Mouse (Mus musculus) splenic B cell, adult 2 months (primary cell): Measurements from ENCODE around the gene Ndufb2.

ENCODE experiments used
- DNase-seq: peaks from one replicate; pipeline ENCODE4 v3.0.0-alpha.2; 2011; ENCODE audit warnings: low read depth, low spot score
- H3K27me3 ChIP-seq: 2 replicates; pipeline ENCODE4 v1.6.1; 2012; ENCODE audit warnings: mild to moderate bottlenecking, low read length, moderate library complexity, mixed read lengths; ENCODE audit not compliant: control insufficient read depth, poor library complexity, insufficient read depth, severe bottlenecking
- H3K36me3 ChIP-seq: 2 replicates; pipeline ENCODE4 v1.6.1; 2012; ENCODE audit warnings: mild to moderate bottlenecking, low read length, moderate library complexity, mixed read lengths; ENCODE audit not compliant: control insufficient read depth, poor library complexity, insufficient read depth, severe bottlenecking

Gene Ndufb2

DNA sequence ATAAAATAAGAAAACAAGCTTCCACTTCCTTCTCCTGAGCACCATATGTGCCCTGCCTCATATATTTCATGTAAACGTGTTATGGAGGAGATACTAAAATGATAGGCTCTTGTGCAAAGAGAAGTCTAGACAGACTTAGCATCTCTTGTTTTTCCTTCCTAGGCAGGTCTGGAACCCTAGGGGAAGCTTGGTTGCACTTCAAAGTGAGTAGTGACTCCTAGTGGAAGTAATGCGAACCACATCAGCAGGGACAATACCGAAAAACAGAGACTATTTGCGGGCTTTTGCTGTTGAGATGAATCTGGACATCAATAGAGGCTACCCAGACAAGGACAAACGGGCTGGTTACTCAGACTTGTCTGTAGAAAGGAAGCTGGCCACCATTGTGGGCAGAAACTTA is 24.8 kb upstream of the Ndufb2 start:
- no peaks in the 10 kb centered on the region for H3K27me3 ChIP-seq
- DNase-seq, result peak; percentile 72
- no peaks in the 10 kb centered on the region for H3K36me3 ChIP-seq

DNA sequence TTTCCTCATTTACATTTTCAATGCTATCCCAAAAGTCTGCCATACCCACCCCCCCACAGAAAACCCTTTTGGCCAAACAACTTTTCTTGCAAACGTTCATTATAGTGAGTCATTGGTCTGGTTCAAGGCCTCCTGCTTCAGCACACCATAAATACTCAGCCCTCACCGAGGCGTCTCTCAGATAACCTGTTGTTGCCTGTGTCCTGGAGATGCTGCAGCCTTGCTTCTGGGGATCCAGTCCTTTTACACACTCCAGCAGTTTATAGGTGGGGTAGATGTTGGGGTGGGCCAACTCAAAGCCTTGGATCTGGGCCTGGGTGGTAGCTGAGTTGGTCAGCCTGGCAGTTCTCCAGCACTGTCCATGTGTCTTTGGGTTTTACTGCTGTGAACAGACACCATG is 21.9 kb upstream of the Ndufb2 start:
- Histone ChIP-seq H3K36me3 (no peaks in the 10 kb centered on the region), H3K27me3 (no peaks in the 10 kb centered on the region)
- DNase-seq, result no peak

DNA sequence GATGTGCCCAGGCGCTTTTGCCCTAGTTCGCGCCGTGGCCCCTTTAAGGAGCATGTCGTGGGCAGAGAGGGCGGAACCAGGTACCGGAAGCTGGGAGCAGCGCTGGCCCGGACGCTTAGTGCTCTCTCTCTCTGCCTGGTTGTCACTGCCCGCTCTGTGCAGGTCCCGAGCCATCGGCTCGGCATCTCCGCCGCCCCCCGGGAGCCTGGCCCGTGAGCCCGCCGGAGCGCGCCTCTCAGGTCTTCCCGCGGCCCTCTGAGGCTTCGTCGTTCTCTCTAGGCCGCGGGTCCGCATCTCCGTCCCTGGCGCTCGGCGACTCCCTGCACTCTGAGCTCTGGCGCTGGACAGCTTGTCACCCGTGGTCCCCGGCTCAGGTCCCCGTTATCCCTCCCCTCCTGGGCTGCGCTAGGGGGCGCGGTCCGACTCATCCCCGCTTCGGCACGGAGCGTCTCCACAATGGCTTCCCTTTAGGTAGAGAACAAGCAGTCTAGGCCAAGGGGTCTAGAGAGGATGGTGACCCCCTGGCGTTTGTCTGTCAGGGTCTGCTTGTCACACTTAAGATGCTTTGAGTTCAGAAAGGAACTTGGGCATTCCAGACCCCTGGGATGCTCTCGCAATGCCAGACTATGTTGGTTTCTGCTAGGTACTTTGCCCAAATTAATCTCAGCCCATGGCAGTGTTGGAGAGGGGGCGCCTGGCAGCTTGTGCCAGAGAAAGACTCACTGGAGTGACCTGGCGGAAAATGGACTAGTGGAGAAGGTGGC is 18.4 kb upstream of the Ndufb2 start, which contains the start of gene Adck2:
Gene Adck2, plus strand, starts transcription at position 83 of the 764 bp plus-strand sequence.
- H3K36me3 ChIP-seq, result peaks cover 4% of the 10 kb centered on the region; the same call in 1 of the 2 replicates
- H3K27me3 ChIP-seq, result no peaks in the 10 kb centered on the region
- DNase-seq, result peak; percentile 83

DNA sequence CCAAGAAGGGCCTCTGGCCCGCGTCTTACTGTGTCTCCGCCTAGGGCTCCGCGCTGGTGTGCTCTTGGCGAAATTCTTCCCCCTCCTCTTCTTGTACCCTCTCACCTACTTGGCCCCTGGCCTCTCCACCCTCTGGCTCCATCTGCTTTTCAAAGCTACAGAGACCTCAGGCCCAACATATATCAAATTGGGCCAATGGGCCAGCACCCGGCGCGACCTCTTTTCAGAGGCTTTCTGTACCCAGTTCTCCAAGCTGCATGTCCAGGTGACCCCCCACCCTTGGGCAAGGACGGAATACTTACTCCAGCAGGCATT is 17.9 kb upstream of the Ndufb2 start:
- DNase-seq, result no peak
- peaks cover 4% of the 10 kb centered on the region; the same call in 1 of the 2 replicates for H3K36me3 ChIP-seq
- H3K27me3 ChIP-seq, result no peaks in the 10 kb centered on the region

DNA sequence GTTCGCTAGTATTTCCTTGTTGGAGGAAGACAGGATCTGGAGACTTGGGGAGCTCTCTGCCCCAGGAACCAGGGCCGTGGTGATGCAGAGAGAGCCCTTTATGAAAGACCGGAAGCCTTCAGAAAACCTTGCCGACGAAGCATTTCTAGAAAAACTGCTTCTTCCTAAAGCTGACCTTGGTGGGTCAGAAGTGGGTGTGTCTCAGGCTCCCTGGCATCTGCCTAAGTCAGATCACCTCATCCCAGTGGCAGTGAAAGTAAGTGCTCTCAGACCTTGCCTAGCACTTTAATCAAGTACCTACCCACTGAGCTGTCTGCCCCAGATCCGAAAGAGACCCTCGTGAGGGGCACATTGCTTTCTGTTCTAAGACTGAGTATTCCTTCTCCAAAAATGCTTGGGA is 17.4 kb upstream of the Ndufb2 start:
- Histone ChIP-seq H3K27me3 (no peaks in the 10 kb centered on the region), H3K36me3 (peaks cover 4% of the 10 kb centered on the region; the same call in 1 of the 2 replicates)
- DNase-seq, result no peak

DNA sequence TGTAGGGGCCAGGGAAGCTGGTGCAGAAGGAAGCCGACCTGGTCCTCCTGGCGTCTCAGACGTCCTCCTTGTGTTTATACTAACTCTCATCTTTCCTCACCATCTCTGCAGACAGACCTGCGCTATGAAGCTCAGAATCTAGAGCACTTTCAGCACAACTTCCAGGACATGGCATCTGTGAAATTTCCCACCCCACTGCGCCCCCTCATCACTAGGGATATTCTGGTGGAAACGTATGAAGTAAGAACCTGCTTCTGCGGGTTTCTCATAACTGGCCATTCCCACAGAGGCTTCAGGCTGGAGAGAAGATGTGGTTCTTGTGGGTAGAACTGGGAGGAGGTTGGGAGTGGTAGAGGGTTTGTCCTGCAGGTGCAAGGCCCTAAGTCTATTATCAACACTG is 12.8 kb upstream of the Ndufb2 start:
- Histone ChIP-seq H3K27me3 (no peaks in the 10 kb centered on the region), H3K36me3 (peaks cover 10% of the 10 kb centered on the region)
- no peak for DNase-seq

DNA sequence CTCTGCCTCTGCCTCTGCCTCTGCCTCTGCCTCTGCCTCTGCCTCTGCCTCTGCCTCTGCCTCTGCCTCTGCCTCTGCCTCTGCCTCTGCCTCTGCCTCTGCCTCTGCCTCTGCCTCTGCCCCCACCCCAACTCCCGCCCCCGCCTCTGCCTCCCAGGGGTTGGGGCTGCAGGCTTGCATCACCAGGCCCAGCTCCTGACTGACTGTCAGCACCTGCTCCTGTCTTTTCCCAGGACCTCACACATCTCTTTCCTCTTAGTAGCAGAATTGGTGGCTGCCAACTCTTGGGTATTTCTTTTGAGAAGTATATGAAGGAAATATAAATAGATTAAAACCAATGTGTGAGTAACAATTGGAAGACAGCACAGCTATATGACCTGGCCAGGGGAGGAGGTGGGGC is 11.8 kb upstream of the Ndufb2 start:
- Histone ChIP-seq H3K36me3 (peaks cover 10% of the 10 kb centered on the region), H3K27me3 (no peaks in the 10 kb centered on the region)
- no peak for DNase-seq

DNA sequence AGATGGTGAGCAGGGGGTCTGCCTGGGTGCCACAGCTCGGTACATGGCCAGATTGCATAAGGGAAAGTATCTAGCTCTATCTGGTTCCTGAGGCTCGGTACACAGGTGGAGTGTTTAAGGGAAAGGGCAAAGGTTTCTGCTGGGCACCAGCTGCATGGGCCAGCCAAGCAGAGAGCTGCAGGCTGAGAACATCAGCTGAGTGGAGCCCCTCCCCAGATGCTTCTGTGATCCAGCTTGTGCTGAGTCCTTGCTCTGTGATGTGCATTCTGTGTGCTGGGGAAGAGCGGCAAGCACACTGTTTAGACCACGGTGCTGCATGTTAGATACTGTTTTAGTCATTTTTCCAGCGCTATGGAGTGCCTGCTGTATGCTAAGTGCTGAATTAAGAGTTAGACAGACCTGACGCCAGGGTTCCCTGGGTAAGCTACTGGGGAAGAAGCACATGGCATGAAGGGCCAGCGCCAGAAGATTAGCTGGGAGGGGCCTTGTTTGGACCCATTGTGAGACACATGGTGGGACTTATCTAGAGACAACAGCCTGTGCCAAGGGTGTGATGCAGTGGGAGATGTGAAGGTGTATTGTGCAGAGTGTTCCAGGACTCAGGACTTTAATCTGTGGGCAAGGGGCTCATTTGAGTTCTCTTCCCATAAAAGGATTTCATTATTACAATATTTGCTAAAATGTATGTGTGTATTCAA is 11.1 kb upstream of the Ndufb2 start:
- no peaks in the 10 kb centered on the region for H3K27me3 ChIP-seq
- H3K36me3 ChIP-seq, result peaks cover 10% of the 10 kb centered on the region
- DNase-seq, result no peak

DNA sequence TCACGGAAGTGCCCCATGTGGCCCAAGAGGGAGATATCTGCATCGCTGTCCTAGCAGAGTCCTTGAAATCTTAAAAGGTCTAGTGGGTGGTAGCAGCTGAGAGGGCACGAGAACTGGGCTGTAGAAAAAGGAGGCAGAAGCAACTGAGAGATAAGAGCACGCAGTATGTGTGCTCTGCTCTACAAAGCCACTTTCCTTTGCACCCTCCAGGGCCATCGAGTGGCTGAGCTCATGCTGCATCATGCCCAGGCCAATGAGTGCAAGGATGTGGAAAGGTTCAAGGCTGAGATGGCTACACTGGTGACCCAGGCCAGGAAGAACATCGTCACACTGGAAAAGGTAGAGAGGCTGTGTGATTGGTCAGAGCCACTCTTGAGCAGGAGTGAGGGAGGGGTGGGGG is 6.9 kb upstream of the Ndufb2 start, which contains the start of gene Gm42420:
Gene Gm42420, plus strand, starts transcription at position 237 of the 400 bp plus-strand sequence.
- Histone ChIP-seq H3K27me3 (no peaks in the 10 kb centered on the region), H3K36me3 (peaks cover 7% of the 10 kb centered on the region)
- no peak for DNase-seq

DNA sequence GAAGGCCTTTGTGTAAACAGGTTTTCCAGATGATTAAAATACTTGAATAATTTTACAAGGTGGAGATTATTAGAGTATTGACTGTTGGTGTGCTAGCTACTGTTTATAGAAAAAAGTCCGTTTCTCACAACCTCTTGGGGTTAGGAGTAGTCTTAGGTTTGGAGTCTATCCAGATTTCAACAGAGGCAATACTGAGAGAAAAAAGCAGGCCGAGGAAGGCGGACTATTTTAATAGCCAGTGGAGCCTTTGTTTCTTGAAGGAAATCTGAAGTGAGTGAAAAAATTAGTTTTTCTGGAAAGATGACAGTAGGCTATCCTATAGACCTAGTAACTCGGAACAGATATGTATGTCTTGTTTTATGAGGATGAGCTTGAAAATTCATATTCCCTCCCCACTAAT is 893 bp upstream of the Ndufb2 start:
- DNase-seq, result no peak
- H3K36me3 ChIP-seq, result peaks cover 1% of the 10 kb centered on the region; the same call in 1 of the 2 replicates
- no peaks in the 10 kb centered on the region for H3K27me3 ChIP-seq

DNA sequence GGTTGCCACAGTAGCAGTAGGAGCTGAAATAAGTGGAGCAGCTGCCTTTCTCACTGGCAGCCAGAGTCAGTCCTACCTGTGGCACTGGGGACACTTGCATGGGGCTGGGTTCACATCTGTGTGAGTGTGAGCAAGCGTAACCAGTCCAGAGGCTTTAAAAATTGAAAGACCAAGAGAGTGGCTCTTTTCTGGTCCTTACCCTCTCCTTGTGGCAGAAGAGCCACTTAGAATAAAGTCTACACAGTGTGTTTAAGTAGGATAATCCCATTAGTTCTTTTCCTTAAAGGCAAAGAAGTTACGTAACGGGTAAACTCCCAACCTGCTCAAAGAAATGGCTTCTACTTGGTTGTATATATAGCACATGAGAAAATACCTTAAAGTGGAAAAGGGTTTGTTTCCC is 8.5 kb downstream of the Ndufb2 start:
- Histone ChIP-seq H3K27me3 (no peaks in the 10 kb centered on the region), H3K36me3 (peaks cover 6% of the 10 kb centered on the region)
- no peak for DNase-seq

DNA sequence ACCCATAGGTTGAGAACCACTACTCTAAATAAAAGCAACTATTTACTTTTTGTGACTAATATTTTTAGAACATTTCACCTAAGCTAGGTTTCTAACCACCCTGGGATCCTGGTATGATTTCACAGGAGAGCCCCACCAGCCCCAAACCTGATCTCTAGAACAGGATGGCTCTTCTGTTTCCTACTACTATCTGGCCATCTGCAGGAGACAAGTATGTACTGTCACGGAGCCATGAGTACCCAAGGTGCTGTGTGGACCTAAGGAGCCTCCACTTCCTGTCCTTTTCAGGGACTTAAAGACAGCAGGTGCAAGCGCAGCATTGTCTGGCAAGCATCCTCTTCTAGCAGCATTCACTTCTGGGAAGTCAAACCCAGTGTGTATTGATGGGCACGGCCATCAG is 9.5 kb downstream of the Ndufb2 start:
- Histone ChIP-seq H3K27me3 (no peaks in the 10 kb centered on the region), H3K36me3 (peaks cover 6% of the 10 kb centered on the region)
- no peak for DNase-seq

DNA sequence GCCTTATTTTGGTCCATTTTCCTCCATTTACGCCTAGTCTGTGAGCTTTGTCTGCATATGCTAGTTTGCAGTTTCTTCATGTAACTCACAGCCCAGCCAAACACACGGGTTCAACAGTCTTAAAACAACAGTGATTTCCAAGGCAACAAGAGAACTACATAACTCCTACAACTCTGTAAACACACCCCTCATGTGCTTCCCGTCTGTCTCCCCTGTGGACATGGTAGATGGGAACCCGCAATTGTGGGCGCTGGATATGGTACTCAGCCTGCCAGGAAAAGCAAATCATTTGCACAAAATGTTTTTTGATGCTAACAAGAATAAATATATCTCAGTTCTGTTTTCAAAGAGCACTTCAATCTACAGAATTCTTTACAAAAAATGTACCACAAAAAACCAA is 12.2 kb downstream of the Ndufb2 start:
- no peak for DNase-seq
- peaks cover 1% of the 10 kb centered on the region for H3K36me3 ChIP-seq
- no peaks in the 10 kb centered on the region for H3K27me3 ChIP-seq

DNA sequence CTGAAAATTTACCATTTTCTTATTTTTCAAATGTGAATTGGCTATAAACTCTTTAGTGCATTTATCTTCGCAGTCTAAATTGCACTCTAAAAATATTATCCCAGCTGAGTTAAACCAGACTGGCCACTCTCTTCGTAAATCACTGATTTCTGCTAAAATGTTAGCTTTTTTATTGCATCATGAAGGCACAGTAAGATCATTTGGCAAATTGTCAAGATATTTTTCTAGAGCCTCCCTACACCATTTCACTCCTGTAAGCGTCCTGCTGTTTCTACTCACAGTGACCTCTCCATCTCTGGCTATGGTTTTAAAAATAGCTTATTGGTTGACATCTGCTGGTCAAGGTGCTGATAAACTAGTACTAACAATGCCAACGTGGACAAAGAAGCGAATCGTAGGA is 13.7 kb downstream of the Ndufb2 start:
- Histone ChIP-seq H3K36me3 (peaks cover 1% of the 10 kb centered on the region), H3K27me3 (no peaks in the 10 kb centered on the region)
- DNase-seq, result no peak

DNA sequence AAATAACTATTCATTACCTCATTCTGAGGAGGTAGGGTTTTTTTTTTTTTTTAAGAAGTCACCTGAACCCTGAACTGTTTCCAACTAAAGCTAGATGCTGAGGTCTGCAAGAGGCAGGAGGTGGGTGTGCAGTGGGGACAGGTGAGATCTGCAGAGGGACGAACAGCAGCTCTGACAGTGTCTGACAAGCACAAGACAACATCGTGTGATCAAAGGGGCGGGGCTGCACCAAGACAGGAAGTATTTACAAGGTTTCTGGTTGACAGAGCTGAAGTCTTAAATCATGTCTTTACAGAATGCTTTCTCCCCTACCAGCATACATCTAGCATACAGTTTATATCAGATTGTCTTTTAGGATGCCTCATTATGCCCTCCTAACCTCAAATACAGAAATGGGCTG is 14.5 kb downstream of the Ndufb2 start:
- Histone ChIP-seq H3K27me3 (no peaks in the 10 kb centered on the region), H3K36me3 (peaks cover 1% of the 10 kb centered on the region)
- DNase-seq, result peak; percentile 74
